Mouse (Mus musculus): ENCODE measurements around the gene Csrp2. TPM values are rescaled to one million over a fixed set of nuclear protein-coding genes. Genes with fewer than 3 reads are reported as not detected.

Csrp2 gene
- polyA plus RNA-seq, 1 experiment from 2014 or later = 175 TPM

DNA sequence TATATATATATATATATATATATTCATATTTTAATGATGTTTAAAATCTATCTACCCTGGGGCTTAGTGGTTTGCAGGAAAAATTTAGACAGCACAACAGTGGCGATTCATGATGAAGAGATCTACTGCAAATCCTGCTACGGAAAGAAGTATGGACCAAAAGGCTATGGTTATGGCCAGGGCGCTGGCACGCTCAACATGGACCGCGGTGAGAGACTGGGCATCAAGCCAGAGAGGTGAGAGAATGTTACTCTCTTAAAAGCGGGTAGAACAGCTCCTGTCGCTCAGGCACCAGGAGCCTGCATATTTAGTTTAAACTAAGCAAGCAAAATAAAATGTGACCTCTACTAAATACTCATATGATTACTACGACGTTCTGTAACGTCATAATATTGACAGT, 15.5 kb downstream of the Csrp2 start:
- H3K27me3 ChIP-seq = no peaks in the 10 kb centered on the region
- H3K9ac ChIP-seq = no peak overlapping the region
- H3K4me1 ChIP-seq (replicated peaks) = peaks cover 29% of the 10 kb centered on the region
- H3K9me3 ChIP-seq = no peaks in the 10 kb centered on the region
- H3K4me3 ChIP-seq = no peak overlapping the region
- ATAC-seq (ENCODE audit: low read depth) = no peak
- H3K36me3 ChIP-seq = peaks cover 21% of the 10 kb centered on the region
- no peak overlapping the region for H3K4me2 ChIP-seq
- 89% methylated on average over 11 of the region's 11 CpGs for WGBS
- no peak overlapping the region for H3K27ac ChIP-seq (replicated peaks)

DNA sequence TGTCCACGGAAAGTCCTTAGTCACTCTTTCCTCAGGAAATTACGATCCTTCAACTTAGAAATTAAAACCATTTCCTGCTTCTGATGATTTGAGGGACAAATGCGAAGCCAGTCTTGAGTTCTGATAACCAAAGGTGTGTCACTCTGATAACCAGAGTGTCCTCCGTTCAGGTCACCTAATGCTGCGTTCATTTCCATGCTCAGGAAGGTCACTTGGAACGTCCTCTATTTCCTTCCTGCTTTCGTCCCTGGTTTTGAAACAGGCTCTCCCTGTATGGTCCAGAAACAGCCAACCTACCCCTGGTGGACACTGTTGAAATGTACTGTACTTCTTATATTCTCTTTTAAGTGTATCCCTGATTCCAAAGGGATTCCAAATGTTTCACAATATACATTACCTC, 16.1 kb downstream of the Csrp2 start:
- H3K27ac ChIP-seq (replicated peaks) = no peak overlapping the region

DNA sequence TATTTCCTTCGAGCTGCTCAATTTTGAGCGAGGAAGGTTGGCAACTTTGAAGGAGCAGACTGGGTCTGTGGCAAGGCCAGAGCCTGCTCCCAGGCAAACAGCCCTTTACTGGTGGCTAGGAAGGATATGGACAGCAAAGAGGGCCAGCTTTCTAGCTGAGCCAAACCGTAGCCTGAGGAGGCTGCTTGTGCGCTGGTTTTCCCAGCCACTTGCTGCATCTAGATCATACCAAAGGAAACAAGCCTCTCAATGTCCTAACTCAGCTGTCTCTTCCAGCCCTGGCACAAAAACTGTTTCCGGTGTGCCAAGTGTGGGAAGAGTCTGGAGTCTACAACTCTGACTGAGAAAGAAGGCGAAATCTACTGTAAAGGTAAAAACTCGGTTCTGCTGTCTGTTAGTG, 18.8 kb downstream of the Csrp2 start:
- no peak overlapping the region for H3K9ac ChIP-seq
- H3K27me3 ChIP-seq = no peaks in the 10 kb centered on the region
- no peaks in the 10 kb centered on the region for H3K9me3 ChIP-seq
- 0 out of 2 replicates have a peak overlapping the region, but pooled peaks have one; percentile 18 for H3K27ac ChIP-seq (replicated peaks)
- no peak overlapping the region for H3K4me3 ChIP-seq
- H3K4me2 ChIP-seq = no peak overlapping the region
- H3K36me3 ChIP-seq = peaks cover 38% of the 10 kb centered on the region
- 94% methylated on average over 7 of the region's 7 CpGs for WGBS
- no peak for ATAC-seq (ENCODE audit: low read depth)
- H3K4me1 ChIP-seq (replicated peaks) = 0 out of 2 replicates have a peak, but pooled peaks cover 4% of the 10 kb centered on the region

More for the DNA sequence above, 16.1 kb downstream of the Csrp2 start:
- Histone ChIP-seq H3K4me3 (no peak overlapping the region), H3K9ac (no peak overlapping the region), H3K4me1 (replicated peaks) (peaks cover 23% of the 10 kb centered on the region), H3K36me3 (peaks cover 21% of the 10 kb centered on the region), H3K4me2 (no peak overlapping the region), H3K9me3 (no peaks in the 10 kb centered on the region), H3K27me3 (no peaks in the 10 kb centered on the region)
- 88% methylated on average over 7 of the region's 7 CpGs for WGBS
- no peak for ATAC-seq (ENCODE audit: low read depth)

DNA sequence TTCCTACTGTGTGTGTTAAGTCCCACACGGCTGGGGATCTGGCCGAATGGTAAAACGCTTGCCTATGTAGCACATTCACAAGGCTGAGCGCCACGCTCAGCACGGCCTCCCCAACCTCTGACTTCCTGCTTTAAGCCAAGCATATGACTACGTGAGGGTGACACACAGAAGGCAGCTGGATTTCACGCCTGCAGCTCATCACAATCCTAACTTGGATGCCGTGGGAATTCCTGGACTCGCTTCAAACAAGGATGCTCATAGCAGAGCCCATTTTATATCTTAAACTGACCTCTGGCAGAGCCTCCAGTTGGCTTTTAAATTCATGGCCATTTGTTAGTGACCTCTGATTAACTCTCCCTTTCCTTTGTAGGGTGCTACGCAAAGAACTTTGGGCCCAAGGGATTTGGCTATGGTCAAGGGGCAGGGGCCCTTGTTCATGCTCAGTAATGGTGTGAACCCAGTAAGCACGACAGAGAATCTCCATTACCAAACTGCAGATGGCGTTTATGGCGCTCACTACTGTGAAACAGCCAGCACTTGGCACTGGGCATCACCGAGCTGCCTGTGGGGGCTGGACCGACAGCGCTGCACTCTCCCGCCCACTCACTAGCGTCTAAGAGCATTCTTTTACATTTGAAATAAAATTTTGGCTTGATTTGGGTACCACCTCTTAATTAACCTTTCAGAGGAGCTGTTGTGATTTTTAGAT, 19.4 kb downstream of the Csrp2 start:
- Histone ChIP-seq H3K4me1 (replicated peaks) (0 out of 2 replicates have a peak, but pooled peaks cover 4% of the 10 kb centered on the region), H3K4me3 (no peak overlapping the region), H3K27ac (replicated peaks) (0 out of 2 replicates have a peak overlapping the region, but pooled peaks have one; percentile 18), H3K27me3 (no peaks in the 10 kb centered on the region), H3K9me3 (no peaks in the 10 kb centered on the region), H3K9ac (no peak overlapping the region), H3K4me2 (no peak overlapping the region), H3K36me3 (peaks cover 39% of the 10 kb centered on the region)
- WGBS = 82% methylated on average over 19 of the region's 19 CpGs
- ATAC-seq (ENCODE audit: low read depth) = no peak

DNA sequence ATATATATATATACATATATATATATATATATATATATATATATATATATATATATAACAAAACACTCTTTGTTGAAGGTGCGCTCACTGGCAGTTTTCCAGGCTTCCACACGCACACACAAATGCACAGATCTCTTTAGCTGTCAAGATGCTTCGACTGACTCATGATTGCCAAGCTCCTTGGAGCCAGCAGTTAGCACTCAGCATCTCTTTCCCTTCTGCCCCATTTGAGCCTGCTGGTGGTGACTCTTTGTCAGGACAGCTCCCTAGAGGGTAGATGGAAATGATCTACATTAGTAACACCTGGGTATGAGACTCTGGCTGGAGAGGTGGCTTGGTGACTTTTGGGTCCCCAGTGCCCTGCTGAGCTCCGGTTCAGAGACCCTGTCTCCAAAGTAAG, 20.1 kb downstream of the Csrp2 start:
- Histone ChIP-seq H3K27me3 (no peaks in the 10 kb centered on the region), H3K36me3 (peaks cover 42% of the 10 kb centered on the region), H3K4me2 (no peak overlapping the region), H3K9me3 (no peaks in the 10 kb centered on the region), H3K9ac (no peak overlapping the region), H3K4me3 (no peak overlapping the region), H3K27ac (replicated peaks) (no peak overlapping the region; the same call in 1 of the 2 replicates), H3K4me1 (replicated peaks) (0 out of 2 replicates have a peak, but pooled peaks cover 4% of the 10 kb centered on the region)
- no peak for ATAC-seq (ENCODE audit: low read depth)
- 69% methylated on average over 4 of the region's 4 CpGs for WGBS

DNA sequence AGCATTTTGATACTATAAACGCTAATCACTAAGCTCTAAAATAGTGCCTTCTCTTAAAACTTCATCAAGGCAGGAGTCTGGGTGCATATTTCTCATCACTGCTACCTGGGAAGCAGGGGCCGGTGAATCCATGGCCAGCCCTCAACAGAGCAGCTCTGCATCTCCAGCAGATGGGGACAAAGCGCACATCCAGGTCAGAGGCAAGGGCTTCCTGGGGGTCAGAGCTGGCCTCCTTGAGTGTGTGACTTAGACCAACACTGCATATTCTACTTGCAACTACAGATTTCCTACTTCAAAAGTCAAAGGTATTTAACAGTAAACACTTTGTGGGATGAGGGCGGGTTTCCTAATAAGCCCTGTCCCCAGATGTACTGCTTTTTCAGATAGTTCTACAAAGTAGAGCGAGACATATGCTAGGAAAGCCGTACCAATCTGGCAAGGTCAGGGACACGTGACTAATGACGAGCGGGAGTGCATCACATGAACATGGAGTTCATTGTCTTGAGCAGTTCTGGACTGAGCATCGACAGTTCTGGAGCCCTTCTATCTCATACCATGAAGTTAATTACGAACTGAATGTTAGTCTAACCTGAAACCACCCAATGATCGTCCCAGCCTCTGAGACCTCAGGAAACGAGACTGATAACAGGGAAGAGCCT, 21.3 kb downstream of the Csrp2 start:
- Histone ChIP-seq H3K4me1 (replicated peaks) (0 out of 2 replicates have a peak, but pooled peaks cover 4% of the 10 kb centered on the region), H3K36me3 (peaks cover 48% of the 10 kb centered on the region), H3K27me3 (no peaks in the 10 kb centered on the region), H3K4me3 (no peak overlapping the region), H3K27ac (replicated peaks) (no peak overlapping the region), H3K9ac (no peak overlapping the region), H3K9me3 (no peaks in the 10 kb centered on the region), H3K4me2 (no peak overlapping the region)
- no peak for ATAC-seq (ENCODE audit: low read depth)
- WGBS = 85% methylated on average over 13 of the region's 13 CpGs

DNA sequence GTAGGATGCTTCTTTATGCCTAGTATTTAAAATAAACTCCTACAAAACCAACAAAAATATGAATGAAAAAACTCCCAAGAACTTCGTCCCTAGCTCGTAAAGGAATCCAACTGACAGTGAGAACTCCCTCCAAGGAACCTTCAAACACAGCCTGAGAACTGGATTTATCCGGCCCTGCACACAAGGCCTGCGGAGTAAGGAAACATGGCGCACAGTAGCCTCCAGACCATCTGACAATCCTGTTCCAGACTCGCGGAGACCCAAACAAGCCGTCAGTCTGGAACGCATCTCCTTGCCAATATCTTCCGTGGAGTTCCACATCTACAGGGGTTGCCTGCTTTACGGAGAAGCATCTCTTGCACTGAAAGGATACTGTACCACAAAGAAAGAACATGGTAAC, 22.4 kb downstream of the Csrp2 start:
- WGBS = 96% methylated on average over 11 of the region's 11 CpGs
- H3K4me2 ChIP-seq = no peak overlapping the region
- no peaks in the 10 kb centered on the region for H3K9me3 ChIP-seq
- ATAC-seq (ENCODE audit: low read depth) = no peak
- H3K4me1 ChIP-seq (replicated peaks) = 0 out of 2 replicates have a peak, but pooled peaks cover 4% of the 10 kb centered on the region
- H3K4me3 ChIP-seq = no peak overlapping the region
- no peak overlapping the region for H3K9ac ChIP-seq
- peaks cover 59% of the 10 kb centered on the region for H3K36me3 ChIP-seq
- H3K27me3 ChIP-seq = no peaks in the 10 kb centered on the region
- no peak overlapping the region for H3K27ac ChIP-seq (replicated peaks)

DNA sequence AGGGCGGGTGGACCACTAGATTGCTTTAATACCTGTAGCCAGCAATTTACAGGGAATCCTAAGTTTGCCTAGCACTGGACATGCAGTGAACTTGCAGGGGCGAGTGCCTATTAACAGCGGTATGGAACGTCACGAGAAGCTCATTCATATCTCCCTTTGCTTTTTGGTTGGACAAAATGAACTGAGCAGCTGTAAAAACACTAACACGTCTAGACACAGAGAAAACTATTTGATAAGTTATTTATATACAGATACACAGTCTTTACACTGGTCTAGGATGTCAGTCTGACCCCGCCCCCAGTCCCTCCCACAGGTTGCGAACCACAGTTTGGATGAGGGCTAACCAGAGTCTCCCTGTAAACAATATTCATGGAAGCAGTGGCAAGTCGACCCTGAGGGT, 23.2 kb downstream of the Csrp2 start:
- Histone ChIP-seq H3K9ac (no peak overlapping the region), H3K4me2 (no peak overlapping the region), H3K4me1 (replicated peaks) (0 out of 2 replicates have a peak, but pooled peaks cover 4% of the 10 kb centered on the region), H3K36me3 (peaks cover 61% of the 10 kb centered on the region), H3K9me3 (no peaks in the 10 kb centered on the region), H3K27me3 (no peaks in the 10 kb centered on the region), H3K27ac (replicated peaks) (no peak overlapping the region), H3K4me3 (no peak overlapping the region)
- ATAC-seq (ENCODE audit: low read depth) = no peak
- 88% methylated on average over 9 of the region's 9 CpGs for WGBS

DNA sequence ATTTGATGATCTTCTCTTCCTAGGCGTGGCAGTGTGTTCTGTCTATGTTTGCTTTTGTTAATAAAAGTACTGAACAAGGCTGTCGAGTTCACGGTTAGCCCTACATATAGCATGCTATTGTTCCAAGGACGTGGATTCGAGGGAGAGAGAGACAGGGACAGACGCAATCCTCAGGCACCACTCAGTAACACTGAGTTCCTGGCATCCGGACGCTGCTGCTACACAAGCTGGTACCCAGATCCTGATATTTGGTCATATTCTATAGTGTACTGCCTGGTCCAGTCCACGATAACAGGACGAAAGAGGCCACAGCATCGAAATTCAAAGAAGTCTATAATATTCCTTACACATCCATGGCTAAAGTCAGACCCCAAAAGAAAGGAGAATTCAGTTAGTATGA, 24.6 kb downstream of the Csrp2 start:
- 91% methylated on average over 11 of the region's 11 CpGs for WGBS
- Histone ChIP-seq H3K36me3 (peaks cover 51% of the 10 kb centered on the region), H3K27me3 (no peaks in the 10 kb centered on the region)

DNA sequence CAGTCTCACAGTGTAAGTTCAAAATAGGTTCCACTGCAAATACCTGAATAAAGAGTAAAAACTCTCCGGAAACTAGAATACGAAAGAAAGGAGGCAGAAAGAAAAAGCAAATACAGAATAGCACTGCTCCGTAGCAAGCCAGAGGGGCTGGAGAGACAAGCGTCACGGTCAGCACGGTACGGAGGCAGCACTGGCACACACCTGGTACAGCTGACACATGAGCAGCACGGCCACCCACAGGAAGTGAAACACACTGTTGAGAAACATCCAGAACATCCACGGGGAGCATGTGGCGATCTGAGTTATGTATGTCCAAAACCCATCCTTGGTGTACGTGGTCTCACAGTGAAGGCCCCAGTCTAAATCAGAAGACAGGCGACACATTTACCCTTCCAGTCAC, 26.4 kb downstream of the Csrp2 start:
- ATAC-seq (ENCODE audit: low read depth) = no peak
- Histone ChIP-seq H3K9me3 (no peaks in the 10 kb centered on the region), H3K9ac (no peak overlapping the region), H3K4me1 (replicated peaks) (no peaks in the 10 kb centered on the region), H3K36me3 (peaks cover 60% of the 10 kb centered on the region), H3K27me3 (no peaks in the 10 kb centered on the region), H3K27ac (replicated peaks) (no peak overlapping the region), H3K4me3 (no peak overlapping the region), H3K4me2 (no peak overlapping the region)
- WGBS = 86% methylated on average over 12 of the region's 12 CpGs

More for the DNA sequence above, 24.6 kb downstream of the Csrp2 start:
- Histone ChIP-seq H3K4me3 (no peak overlapping the region), H3K9ac (no peak overlapping the region), H3K27ac (replicated peaks) (no peak overlapping the region), H3K4me2 (no peak overlapping the region), H3K4me1 (replicated peaks) (0 out of 2 replicates have a peak, but pooled peaks cover 1% of the 10 kb centered on the region), H3K9me3 (no peaks in the 10 kb centered on the region)
- ATAC-seq (ENCODE audit: low read depth) = no peak

DNA sequence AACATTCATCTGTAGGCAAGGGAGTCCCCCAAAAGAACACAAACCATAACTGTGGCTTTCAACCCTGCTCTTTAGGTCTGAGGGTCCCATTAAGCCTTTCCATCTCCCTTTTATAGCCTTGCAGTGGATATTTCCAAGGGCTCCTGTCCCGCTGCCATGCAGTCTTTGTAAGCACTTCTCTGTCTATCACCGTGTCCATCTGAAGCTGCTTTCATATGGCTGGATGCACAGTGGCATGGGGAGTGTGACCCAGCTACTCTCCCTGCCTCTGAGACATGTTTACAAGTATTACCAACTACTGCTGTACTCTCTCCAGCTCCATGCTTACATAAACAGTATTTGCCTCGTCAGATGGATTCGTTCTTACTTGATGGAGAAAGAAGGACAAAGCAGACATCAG, 28.0 kb downstream of the Csrp2 start:
- Histone ChIP-seq H3K27me3 (no peaks in the 10 kb centered on the region), H3K4me1 (replicated peaks) (peaks cover 3% of the 10 kb centered on the region; the same call in 1 of the 2 replicates), H3K4me3 (no peak overlapping the region), H3K9ac (no peak overlapping the region), H3K36me3 (peaks cover 52% of the 10 kb centered on the region), H3K27ac (replicated peaks) (no peak overlapping the region), H3K4me2 (no peak overlapping the region), H3K9me3 (no peaks in the 10 kb centered on the region)
- 85% methylated on average over 4 of the region's 4 CpGs for WGBS
- ATAC-seq (ENCODE audit: low read depth) = no peak

DNA sequence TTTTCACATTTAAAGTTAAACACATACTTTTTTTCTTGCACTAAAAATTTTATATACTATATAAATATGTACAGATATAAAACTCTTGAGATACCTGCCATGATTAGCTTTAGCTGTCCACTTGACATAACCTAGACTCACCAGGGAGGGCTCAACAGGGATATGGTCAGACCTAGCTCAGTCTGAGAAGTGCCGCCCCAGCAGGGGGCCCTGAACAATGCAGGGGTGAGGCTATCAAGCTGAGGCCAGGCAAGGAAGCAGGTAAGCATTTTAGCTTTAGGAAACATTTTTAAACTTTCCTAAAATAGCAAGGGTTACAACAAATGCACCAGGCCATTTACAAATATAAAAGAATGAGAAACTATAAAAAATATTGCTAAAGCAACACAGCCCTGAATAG, 31.5 kb downstream of the Csrp2 start:
- Histone ChIP-seq H3K4me2 (no peak overlapping the region), H3K27ac (replicated peaks) (no peak overlapping the region), H3K4me3 (no peak overlapping the region), H3K9me3 (no peaks in the 10 kb centered on the region), H3K4me1 (replicated peaks) (peaks cover 6% of the 10 kb centered on the region; the same call in 1 of the 2 replicates), H3K27me3 (no peaks in the 10 kb centered on the region), H3K9ac (no peak overlapping the region), H3K36me3 (peaks cover 51% of the 10 kb centered on the region)
- 97% methylated on average over 1 of the region's 1 CpGs for WGBS
- ATAC-seq (ENCODE audit: low read depth) = no peak

Measured in neural tube, embryonic 13.5 days (tissue).